Mouse (Mus musculus) heart, adult 9 months (tissue): ENCODE measurements at regions not wholly inside any gene's neighbourhood (a gene's known extent, or its start where the extent isn't known, plus 50 kb on each side); places are given as distances from the start of the nearest gene placed in this dataset.

Experiments
- DNase-seq, 2 experiments: peaks; one replicate each; pipeline ENCODE4 v3.0.0; 2022; ENCODE audit warnings: low spot score in 2 of 2

DNA sequence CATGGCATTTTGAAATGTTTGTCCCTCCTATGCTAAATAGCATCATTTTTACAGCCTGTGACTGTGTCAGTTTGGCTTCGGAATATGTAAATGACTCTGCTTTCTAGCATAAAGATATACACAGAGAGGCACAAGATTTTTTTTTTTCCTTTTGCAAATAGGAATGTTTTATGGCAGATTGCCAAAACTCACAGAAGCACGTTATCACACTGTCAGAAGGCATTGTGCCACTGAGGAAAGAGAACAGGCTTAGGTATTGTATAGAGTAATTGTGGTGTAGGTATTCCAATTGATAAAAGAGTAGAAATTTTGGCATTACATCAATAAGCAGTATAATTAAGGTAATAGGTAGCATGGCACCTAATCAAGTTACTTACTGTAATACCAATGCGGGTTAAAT lies 988.5 kb upstream of the Tenm2 start:
- no peak for DNase-seq

DNA sequence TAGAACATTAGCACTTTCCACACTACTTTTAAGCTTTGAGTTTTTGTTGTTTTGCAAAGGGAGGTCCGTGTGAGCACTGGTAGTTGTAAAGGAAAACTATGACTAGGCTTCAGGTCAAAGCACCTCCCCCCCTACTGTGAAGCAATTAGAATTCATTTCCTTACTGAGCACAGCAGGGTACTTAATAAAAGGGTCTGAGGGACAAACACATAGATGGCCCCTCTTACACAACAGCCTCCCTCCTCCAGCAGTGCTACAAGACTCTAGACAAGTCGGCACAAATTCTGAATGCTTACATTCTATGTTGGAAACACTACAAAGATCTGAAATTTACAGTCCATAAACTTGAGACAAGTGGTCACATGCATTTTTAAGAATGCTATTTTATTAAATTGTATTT lies 967.6 kb upstream of the Tenm2 start:
- no peak for DNase-seq

DNA sequence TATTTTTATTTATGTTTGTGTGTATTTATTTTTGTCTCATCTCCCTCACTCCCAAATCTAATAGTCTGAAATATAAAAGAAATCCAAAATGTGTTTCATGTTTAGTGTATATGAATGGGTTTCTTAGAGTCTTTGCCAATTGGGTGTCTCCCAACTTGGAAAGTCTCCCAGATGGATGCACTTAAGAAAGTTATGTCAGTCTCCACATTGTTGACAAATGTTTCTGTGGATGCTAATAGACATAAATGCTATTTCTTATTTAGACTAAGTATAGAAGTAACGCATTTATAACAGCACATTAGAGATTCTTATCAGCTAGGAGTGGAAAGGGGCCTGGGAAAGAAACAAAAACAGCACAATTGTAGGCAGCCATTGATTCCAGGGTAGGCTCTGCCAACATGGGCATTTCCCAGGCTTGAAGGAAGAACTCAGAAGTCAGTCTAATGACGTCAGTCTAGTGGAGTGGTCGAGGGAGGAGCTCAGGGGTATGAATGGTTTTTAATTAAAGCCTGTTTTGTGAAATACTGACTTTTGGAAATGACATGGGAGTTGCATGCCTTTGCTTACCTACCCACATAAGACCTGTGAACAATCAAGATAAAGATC lies 965.5 kb upstream of the Tenm2 start:
- no peak for DNase-seq

DNA sequence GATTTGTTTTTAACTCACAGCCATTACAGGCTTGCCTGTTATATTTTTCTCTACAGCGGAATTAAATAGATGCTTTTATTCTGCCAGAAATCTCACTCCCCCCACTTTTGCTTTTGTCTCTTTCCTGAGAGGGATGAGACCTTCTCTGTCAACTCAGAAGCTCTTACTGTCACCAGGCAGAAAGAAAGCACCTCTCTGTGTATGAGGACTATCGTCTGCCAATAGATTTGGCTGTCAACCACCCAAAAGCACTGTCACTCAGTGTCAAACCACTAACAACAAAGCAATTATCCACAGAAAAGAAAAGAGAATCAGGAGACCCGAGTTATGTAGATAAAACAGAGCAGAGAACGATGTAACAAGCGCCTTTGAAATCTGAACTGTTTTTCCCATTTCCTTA lies 958.0 kb upstream of the Tenm2 start:
- DNase-seq, result no peak

DNA sequence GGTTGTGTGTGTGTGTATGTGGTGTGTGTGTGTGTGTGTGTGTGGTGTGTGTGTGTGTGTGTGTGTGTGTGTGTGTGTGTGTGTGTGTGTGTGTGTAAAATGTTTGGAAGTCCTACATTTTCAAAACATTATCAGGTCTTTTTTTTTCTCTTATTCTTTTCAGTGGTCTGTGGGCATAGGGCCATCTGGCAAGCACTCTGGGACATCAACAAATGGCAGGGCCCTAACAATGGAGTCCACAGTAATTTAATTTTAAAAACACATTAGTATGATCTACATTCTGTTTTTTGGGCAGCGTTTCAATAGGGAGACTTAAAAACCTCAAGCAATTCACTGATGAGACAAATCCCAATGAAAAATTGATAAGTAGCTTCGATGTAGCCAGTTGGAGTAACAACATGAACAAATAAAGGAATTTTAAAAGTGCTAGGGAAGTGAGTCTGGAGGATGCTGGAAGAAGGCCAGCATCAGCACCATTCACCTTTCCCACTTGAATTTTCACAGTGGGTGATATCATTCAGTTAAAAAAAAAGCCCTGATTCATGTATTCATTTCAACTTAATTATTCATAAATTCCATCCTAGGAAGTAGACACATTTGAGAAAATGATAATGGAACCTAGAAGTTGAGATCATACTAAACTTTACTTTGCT lies 956.3 kb upstream of the Tenm2 start:
- no peak for DNase-seq

DNA sequence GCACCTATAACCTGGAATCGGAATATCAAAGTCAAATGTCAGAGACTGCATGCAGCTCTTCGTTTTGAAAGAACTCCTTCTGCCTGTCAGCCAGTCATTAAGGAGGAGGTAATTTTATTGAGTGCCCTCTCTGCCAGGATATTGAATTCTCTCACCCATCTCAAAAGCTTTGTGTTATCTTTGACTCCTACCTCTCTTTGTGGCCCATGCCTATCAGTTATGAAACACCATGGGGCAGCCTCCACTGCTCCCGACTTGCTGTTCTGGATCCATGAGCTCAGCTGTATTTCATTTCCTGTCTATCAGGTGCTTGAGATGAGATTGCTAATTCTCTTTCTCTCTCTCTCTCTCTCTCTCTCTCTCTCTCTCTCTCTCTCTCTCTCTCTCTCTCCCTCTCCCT lies 955.7 kb upstream of the Tenm2 start:
- DNase-seq, result no peak

DNA sequence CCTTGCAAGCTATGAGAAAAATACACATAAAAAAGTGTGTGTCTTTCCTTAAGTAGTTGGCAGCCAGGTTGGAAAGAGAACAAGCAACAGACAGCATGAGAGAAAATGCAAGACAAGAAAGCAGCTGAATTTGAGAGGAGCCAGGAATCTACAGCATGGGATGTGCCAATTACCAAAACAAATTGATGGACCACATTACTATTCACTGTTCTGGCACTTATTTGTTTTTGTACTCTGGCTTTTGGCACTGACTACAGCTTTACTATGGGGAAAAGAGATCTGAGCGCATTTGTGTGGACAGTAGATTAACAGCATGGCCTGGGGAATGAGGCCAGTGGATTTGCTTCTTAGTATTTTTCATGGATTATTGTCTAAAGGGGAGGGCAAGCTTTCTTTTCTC lies 935.0 kb upstream of the Tenm2 start:
- no peak for DNase-seq

DNA sequence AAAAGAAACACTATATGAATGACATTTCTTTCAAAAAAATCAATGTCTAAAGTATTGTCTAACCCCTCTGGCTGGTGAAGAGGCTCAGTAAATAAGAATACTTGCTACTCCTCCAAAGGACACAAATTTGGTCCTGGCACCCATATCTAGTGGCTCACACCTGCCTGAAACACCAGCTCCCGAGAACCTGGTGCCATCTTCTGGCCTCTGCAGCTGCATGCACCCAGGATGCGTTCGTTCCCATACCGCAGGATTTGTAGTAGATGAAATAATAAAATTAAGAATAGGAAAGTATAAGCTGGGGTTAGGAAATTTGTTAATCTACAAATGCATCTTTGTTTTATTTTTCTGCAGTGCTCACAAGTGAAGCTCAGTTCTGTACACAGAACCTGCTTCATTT lies 922.5 kb upstream of the Tenm2 start:
- no peak for DNase-seq

DNA sequence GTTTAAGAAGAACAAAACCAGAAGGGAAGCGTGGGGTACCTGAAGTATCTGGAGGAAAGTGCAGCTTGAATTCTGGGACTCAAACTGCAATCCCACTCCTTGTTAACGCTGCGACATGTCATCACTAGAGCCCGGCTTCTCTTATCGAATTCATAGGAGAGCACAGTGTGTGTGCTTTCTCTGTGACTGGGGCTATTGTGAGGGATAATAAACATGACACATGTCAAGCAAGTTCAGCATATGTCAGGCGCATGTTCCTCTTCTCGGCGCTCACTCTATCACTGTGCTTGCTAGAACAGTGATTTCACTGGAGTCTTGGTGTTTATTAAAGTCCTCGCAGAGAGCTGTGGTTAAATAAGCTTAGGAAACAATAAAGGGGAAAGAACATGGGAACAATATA lies 921.2 kb upstream of the Tenm2 start:
- DNase-seq, result no peak

DNA sequence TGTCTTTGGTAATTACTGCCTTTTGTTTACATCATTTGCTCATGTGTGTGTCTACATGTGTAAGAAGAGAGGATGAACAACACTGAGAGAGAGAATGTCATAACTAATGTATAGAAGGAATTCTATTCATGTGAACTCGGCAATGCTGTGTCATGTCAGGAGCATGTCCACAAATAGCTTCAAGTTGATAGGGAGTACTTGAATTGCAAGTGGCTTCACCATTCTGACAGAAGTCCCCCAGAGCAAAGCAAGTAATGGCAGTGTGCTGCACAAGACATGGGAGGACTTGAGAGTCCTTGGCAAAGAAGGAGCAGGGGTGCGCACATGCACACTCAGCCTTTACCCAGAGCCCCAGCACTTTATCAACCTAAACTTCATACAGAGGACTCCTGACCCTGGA lies 919.9 kb upstream of the Tenm2 start:
- DNase-seq, result no peak

DNA sequence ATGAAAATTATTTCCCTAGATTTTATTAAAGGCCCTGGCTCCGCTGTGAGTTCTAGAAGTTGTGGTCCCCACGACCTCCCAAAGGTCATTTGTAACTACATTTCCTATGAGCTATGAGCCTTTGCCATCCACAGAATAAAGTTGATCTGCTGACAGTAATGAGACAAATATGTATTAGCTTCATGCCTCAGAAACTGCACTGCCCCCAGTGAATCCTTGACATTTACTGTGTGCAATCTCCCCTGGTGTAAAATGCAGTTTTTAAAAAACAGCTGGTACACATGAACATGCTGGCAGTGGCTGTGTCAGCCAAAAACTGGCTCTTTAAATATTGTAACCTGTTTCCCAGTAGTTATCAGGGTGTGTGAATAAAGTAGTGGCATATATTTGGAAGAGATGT lies 907.7 kb upstream of the Tenm2 start:
- no peak for DNase-seq

DNA sequence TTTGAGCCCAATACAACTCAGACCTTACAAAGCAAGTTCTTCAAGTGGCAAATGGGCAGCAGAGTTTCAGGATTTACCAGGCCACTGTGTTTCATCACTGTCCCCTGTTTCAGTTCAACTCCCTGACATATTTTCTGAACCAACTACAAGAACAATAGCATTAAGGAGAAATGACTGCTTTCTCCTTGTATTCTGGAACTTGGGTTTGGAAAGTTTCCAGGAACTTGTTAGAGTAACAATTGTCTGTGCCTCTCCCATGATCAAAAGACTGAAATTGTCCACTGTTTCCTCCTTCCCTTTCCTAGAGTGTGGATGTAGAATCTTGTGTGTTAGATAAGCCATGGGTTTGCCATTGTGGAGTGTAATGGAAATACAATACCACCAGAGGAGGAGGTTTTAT lies 893.1 kb upstream of the Tenm2 start:
- DNase-seq, result no peak

DNA sequence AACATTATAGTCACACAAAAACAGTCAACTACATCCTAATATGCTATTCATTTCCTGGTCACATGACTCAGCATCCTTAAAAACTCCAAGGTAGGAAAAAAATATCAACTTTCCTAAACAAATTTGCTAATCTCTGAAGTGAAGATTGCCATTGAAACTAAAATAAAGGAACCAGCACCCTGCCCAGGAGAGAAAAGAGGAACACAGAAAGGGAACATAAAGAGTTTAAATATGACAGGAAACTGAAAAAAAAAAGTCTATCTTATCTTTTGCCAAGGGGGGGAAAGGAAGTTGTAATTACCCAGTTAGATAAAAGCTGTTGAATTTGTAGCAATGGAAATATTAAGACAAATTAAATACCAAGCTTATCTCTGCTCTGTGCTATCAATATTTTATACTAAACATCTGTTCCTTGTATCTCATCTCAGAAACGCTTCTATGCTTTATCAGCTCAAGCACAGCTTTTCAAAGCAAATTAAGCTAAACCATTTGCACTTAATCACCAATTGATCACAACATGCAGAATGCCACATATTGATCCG lies 888.1 kb upstream of the Tenm2 start:
- no peak for DNase-seq

DNA sequence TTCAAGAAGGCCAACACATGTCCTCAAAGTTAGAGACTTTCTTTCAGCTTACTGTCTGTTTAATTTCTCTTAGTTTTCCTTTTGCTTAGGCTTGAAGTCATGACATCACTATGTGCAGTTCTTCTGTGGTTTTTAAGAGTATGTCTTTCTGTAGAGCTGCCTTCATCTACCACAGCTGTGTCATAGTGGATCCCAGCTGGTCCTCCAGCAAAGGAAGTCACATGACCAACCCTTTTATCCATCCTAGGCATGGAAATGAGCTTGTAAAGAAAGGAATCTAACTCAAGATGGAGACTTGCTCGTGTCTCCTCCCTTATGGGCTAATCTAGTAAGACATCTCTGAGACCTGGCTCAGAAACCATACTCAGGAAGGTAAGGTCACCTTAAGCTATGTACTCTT lies 886.7 kb upstream of the Tenm2 start:
- DNase-seq, result no peak

DNA sequence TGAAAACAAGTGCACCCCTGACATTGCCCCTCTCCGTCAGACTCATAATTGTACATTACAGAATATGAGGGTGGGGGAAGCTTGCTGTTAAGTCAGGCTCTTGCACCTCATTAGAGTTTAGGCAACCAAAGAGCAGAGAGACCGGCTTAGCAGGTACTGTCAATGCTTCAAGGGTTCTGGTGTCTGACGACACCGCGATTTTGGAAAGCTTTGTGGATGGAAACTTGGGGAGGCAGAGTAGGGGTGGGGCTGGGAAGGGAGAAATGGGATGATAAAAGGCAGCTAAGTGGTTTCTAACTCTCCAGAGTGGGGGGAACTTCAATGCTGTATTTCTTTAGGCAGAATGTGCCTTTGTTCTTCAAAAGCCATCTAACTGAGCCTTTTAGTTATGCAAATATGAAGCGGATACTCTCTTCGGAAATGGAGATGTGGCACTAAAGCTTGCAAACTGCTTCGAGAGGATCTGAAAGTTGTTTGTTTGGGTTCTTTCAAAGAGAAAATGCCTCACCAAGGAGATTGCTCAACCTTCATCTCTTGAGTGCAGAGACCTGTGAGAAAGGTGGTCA lies 885.4 kb upstream of the Tenm2 start:
- no peak for DNase-seq

DNA sequence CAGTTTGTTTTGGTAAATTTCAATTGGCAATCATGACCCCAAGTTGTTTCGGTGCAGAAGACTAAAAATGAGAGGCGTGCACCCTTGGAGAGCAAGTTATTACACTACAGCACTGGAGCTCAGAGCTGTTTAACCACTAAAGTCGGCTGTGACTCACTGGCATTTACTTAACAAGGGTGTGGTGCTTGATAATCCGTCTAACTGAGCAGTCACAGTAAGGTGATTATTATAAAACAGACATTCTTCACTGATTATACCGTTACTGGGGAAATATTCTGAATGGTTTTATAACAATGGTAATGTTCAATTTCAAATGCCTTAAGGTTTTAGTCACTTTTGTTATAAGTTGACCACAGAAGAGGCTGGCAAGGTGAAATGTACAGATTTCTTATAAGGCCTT lies 882.0 kb upstream of the Tenm2 start:
- DNase-seq, result no peak

DNA sequence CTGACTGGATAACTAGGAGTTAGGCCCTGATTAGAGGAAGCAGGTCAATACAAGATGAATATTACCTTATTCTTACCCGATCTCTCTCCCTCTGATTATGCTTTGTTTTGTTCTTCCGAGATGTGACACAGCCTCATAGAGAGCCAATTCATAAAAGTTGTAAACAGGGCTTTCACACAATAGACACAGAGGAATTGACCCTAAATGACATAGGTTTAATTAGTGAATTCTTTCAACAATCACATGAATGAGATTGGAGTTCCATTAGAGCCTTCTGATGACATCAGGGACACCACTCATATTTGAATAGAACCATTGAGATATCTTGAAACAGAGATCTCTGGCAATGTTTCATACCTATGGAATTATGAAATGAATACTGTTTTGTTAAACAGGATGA lies 856.4 kb upstream of the Tenm2 start:
- no peak for DNase-seq

DNA sequence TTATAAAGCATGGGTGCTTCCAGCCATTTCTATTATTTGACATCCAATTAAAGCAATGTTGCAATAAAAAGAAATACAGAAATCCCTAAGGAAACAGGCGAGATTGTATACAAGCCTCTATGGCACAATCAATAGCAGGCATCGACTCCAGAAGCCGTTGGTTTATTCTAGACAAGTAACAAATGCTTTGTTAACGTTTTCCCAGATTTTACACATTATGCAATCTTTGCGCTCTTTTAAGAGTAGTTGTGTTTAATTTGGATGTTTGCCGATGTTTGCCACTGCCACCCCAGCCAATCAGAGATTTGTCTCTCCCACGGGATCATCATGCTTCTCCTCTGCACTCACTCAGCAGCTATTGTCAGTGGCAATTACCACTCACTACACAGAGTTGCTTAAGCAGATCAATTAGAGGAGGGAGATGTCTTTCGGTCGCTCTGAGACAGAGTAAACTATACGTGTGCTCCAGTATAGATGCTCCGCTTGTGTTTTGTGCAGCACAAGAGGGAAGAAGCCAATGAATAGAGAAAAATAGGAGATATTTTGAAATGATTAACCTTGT lies 839.5 kb upstream of the Tenm2 start:
- no peak for DNase-seq

DNA sequence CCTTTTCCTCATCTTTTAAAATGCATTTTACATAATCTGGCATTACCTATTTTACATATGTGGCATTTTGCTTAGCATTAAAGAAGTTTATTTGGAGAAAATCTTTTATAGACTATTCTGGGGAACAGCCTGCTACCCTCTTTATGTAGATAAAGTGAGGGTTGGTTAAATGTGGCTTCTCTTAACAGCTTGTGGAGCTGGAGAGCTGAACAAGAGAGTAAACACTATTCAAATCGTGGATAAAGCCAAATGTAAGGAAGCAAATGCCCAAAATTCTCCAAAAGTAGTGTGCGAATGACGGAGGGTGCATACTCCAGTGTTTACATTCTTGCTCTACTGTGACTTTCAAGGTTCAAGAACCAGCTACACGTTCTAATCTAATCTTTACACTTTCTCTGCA lies 833.9 kb upstream of the Tenm2 start:
- no peak for DNase-seq

DNA sequence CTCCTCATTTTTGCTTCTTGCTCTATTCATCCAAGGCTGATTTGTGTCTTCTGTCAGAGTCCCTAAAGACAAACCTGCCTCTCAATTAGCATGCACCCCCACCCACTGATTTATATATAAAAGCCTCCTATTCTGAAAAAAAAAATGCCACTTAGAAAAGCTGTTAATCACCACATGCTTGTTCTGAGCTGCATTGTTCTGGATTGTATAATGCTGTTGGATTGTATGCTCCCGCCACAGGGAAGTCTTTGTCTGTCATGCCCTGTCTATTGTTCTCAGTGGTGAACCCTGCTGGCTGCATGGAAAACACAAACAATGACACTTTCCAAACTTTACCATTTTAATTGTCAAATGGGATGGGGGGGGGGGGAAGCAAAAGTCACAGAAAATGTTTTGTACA lies 831.9 kb upstream of the Tenm2 start:
- DNase-seq, result no peak

DNA sequence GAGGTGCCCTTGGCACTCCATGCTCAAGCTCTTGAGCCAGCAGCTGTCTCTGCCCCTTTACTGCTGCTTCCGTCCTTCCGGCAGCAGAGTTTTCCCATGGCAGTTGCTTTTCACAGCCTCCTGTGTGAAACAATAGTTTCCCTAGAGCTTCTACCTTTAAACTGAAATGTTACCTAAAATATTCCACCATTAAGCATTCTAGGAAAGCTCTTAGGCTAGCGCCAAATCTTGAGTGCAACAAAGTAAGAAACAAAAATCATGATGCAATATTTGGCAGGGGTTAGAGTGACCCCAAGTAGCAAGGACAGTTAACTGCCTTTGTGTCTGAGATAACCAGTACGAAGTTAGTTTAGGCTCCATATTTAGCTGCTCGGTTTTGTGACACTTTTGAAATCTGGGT lies 830.3 kb upstream of the Tenm2 start:
- peak; percentile 1 to 16 for DNase-seq

DNA sequence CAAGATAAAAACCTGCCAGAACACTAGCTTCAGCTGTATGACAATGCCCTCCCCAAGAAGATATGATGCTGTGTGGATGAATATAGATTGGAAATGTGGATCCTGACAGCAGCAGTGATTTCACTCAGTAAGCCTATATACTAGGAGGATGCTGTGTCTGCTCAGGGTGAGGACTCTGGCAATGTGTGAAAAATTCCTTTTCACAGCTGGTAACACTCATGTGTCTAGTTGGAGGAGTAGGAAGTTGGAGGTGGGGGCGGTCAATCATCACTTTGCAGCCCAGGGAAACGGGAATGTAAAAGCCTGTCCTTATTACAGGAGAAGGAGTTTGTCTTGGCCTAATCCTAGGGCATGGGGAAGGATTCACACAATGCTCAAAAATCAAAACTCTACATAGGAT lies 824.3 kb upstream of the Tenm2 start:
- no peak for DNase-seq

DNA sequence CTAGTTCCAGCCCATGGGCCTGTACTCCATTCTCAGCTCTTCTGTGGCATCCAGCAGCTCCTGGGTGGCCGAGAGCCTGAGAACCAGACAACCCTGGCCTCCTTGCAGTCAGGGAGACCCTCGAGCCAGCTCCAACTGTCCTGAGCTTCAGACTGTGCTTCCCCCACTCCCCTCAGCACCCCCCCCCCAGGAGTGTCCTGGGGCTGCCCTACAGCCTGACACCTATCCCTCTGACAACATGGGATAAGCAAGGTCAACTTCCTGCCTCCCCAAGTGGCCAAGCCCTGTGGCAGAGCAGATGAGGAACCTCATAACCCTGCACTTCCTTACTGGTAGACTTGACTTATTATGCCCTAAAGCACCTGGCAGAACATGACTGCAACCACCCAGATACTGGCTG lies 823.1 kb upstream of the Tenm2 start:
- no peak for DNase-seq
